Mouse (Mus musculus): ENCODE results near the gene 2610028H24Rik.

The 2610028H24Rik gene

GRCm38 (mm10) chr10:76493527-76493926 is 44.6 kb downstream of the 2610028H24Rik start:
- no peak for DNase-seq

GRCm38 (mm10) chr10:76495501-76495900 is 46.6 kb downstream of the 2610028H24Rik start:
- no peak for DNase-seq

- DNase-seq, result no peak
Observed at GRCm38 (mm10) chr10:76496366-76496765, 47.5 kb downstream of the 2610028H24Rik start.

- no peak for DNase-seq
Observed at GRCm38 (mm10) chr10:76497522-76497921, 48.6 kb downstream of the 2610028H24Rik start.

- no peak for DNase-seq
Observed at GRCm38 (mm10) chr10:76504271-76504943, 55.5 kb downstream of the 2610028H24Rik start.

GRCm38 (mm10) chr10:76505865-76506264 is 57.0 kb downstream of the 2610028H24Rik start:
- DNase-seq, result no peak

All from spleen, adult 18-20 months (tissue).